Mouse (Mus musculus) left cerebral cortex, adult 9 months (tissue): ENCODE results near the gene Acss1.

ENCODE experiments used
- DNase-seq, 2 experiments: peaks; one replicate each; pipeline ENCODE4 v3.0.0; 2022; ENCODE audit warnings: low spot score in 2 of 2

The Acss1 gene

DNA sequence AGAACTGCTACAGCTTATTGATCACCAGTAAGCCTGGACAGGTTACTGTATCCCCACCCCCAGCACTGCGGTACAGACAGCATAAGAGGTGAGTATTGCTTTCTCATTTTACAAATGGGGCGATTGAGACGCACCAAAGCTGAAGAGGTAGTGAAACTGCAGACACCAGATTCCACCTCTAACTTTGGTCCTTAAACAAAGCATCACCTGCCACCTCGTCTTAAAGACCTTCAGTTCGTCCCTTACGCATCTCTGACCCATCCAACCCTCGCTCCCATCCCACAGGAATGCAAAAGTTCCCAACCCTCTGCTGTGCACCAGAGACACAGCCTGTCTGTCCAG, 1.6 kb downstream of the Acss1 start:
- DNase-seq: no peak

DNA sequence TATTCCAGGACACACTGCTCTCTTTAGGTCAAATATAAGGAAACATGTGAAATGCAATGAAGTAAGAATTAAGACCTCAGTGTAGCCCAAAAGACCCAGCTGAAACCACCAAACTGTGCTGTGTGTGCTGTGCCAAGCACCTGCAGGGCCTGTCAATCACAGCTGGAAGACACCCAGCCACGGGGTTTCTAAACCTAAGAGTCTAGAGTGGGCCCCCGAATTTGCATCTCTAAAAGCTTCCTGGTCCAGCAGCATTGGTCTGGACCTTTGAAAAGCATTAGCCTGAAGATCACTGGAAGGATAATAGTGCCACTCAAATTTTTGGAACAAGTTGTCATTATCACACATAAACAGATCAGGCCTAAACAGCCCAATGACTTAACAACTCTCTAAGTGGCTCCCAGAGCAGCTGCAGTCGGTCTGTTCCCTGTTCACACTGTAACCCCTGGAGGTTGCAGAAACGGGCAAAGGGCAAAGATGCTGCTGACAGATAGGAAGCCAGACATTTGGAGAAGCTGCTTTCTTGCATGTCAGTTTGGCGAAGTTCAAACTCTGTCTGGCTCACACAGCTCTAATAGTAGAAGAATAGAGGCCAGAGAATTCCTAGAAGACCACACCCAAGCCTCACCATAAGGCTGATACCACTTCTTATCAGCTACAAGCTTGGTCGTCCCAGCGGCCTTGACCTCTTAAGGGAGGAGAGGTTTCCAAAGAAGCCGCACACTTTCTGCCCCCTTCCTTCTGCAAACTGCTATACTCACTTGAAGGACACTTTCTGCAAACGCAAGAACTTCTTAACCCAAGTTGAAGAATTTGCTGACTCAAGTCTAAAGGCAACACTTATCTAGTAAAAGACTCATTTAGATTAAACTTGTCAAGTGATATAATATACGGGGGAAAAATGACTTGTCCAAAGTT, 2.5 kb downstream of the Acss1 start:
- DNase-seq: no peak

GRCm38 (mm10) chr2:150665006-150665405, 3.3 kb downstream of the Acss1 start:
- DNase-seq: no peak

DNA sequence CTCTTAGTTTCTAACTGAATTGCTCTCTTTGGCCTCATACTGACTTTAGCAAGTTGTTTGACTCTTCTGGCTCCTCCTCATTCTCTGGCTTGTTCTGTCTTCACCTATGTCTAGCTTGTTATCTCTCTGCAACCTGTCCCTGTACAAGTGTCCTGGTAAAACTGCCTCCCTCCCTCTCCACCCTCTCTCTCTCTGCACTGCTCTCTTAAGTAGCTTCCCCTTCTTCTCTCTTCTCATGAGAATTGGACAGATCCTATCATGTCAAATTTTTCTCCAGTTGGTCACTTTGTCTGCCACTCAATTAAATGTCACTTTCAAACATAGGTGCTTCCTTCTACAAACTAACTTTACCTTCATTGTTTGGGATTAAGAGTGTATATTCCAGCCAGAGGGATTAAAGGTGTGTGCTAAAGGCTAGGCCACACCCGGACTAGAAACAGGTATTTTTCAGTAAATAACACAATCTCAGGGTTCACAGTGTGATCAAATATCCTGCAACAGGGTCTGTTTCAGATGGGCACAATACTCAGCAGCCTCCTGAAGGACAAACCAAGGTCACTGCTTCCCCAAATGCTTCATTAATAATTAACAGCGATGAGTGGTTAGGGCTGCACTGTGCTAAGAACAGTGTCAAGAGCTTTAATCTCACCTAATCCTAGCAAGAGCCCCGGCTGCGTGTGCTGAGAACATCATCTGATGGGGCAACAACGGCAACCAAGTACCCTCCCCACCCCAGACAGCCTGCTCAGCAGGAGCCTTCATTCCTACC, 4.0 kb downstream of the Acss1 start:
- DNase-seq: no peak

DNA sequence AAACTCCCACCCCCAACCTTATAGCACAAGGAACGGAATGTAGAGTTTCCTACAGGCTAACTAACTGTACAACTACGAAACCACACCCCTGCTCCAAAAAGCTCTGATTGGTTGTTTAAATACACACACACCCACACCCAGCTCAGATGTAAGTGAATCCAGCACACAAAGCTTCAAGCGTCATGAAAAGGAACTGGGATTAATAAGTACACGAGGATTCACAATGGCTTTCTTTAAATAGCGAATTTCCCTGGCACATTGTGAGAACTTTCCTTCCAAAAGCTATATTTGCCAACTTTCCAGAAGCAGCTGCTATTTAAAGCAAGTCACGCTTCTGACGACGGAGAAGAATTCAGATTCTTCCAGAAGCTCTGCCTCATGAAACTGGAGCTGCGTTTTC, 5.0 kb downstream of the Acss1 start:
- DNase-seq: peak; percentile 47 to 64

- DNase-seq: no peak
These were observed 6.3 kb downstream of the Acss1 start for GRCm38 (mm10) chr2:150662007-150662406.

- DNase-seq: no peak
These were observed 7.4 kb downstream of the Acss1 start for GRCm38 (mm10) chr2:150660668-150661451.

DNA sequence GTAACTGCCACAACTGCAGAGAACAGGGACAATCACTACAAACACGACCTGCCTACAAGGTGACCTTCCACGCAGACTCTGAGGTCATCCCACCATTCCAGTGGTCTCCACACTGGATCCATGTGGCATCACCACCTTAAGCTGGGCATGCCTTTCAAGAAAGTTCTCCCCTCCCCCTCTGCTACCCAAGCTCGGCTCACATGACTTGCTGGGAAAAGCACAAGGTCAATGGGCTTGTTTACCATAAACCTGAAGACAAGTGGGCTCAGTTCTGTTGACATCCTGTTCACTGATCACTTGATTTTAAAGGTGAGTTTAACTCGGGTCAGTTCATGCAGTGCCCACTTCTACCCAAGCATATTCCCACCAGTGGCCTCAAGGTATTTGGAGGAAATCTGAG, 8.3 kb downstream of the Acss1 start:
- no peak for DNase-seq

GRCm38 (mm10) chr2:150656975-150657768, 11.1 kb downstream of the Acss1 start:
- no peak for DNase-seq

DNA sequence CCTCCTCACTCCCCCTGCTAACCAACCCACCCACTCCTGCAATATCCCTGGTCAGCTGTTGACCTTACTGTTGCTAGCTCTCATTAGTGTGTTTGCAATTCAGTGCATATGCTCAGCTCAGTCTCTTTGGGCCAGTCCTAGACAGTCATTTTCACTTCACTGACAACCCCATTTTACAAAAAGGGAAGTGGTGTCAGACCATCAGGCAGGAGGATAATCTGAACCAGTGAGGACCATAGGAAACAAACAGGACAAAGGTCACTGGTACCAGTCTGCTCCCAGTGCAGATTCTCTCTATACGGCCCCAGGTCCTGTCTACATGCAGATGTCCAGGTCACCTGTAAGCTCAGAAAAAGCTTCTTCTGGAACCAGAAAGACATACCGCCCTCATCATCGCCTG, 12.2 kb downstream of the Acss1 start:
- DNase-seq: no peak

DNA sequence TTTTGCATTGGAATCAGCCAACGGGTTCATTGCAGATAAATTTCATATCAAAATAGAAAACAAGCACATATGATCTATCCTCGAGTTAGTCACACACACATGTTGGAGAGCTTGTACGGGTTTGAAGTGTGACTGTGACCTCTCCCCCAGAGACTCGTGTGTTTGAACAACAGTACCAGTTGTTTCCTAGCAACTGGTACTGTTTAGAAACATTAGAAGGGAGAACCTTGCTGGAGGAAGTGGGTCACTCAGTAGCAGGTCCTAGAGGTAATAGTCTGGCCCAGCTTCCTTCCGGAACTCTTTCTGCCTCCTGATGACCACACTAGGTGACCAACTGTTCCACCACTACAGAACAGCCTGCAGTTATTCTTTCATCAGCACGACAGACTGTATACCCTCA, 13.0 kb downstream of the Acss1 start:
- DNase-seq: no peak

DNA sequence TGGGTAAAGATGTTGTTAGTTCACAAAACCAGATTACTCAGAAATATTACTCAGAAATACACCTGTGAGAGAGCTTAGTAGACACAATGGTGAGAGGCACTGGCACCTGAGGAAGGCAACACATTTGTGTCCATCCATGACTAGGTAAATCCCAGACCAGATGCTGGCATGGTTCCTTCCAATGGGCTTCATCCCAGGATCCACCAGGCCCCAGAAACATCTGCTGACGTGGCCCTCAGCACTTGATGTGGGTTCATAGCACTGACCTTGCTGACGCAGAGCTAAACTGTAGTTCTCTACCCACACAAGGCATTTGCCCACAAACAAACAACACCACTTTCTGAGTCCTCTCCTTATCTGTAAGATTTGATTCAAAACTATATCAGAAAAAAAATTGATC, 13.5 kb downstream of the Acss1 start:
- no peak for DNase-seq

GRCm38 (mm10) chr2:150651366-150651765, 16.9 kb downstream of the Acss1 start:
- no peak for DNase-seq

DNA sequence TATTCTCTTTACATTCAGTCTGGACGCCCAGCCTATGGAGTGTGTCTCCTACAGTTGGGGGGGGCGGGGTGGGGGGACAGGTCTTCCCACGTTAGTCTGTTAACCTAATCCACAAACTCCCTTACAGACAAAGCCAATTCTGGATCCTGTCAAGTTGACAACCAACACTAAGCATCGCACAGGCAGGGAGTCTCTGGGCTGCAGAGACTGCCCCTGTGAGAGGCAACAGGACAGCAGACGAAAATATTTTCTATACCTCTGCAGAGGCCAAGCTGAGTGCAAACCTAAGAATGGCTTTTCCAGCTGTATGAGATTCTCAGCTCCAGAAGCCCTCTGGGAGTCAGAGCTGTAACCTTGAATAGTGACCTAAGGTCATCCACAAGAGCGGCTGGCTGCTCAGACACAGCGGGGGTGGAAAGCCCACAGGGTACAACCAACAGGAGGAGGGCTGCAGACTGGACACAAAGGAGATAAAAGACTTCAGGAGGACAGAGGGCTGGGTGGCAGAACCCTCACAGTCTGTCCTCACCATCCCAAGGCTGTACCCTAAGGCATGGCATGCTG, 17.7 kb downstream of the Acss1 start:
- DNase-seq: no peak

GRCm38 (mm10) chr2:150648300-150648895, 19.9 kb downstream of the Acss1 start:
- no peak for DNase-seq

GRCm38 (mm10) chr2:150647681-150648299, 20.5 kb downstream of the Acss1 start:
- no peak for DNase-seq

DNA sequence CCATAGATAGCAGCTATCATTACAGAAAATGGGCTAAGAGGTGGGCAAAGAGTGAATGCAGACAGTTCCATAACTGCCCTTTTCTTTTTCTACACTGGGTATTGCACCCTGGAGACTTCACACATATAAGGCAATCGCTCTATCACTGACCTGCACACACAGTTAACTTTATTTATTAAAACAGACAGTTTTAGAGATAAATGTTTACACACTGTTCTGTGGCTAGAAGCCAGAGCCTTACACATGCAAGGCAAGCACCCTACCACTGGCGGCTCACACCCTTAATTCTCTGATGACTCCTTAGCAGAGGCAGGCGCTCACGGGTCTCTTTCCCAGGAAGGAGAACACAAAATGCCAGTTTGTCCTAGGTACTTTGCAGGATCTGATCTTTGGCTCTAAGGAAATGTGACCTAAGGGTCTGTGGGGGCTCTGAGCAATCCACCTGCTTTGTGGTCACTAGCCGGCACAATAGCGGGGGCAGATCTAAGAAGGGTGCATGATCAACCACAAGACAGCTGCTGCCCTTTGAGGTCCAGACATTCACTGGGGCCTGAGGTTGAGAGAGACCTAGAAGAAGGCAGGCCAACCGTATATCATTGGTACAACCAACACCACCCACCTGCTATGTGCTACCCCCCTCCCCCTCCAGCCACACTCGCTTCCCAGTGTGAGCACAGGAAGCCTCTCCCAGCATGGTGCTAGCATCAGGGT, 21.7 kb downstream of the Acss1 start:
- no peak for DNase-seq

- no peak for DNase-seq
These were observed 23.1 kb downstream of the Acss1 start for GRCm38 (mm10) chr2:150645225-150645624.

DNA sequence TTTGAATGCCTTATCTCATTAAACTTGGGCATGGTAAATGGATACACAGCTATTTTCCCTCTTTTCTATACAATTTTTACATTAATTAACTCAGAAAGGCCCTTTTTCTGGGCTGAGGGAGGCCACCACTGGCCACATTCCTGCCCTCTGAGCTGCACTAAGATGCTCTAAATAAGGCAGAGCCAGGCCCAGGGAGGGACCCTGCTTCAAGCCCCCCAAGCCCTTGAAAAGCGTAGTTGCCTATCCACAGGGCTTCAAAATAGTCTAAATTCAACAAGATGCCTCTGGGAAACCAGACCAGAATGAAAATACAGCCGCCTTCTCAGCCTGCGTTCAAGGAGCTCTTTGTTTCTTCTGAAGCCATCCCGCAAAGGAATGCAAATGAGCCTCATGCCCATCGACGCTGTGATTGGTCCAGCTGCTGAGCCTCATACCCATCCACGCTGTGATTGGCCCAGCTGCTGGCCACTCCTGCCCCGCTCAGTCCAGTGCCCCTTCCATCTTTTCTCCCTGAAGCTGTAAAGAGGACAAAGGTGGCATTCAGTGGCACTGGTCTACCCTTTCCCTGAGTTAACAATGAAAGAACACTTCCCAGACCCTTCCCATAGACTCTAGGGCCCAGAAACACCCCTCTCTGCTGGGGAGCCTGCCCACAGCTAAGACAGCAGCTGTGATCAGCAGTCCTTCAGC, 24.4 kb downstream of the Acss1 start:
- DNase-seq: peak; percentile 59 to 64
